Comparison of ENCODE assay signal across 8 mouse cellular contexts in genomic region chr16:64723273-64724057, GRCm38 (mm10). TPM values are rescaled to one million over a fixed set of nuclear protein-coding genes. Genes with fewer than 3 reads are reported as not detected.
DNase-seq lines count a peak whose midpoint lies in the region; ATAC-seq lines count a peak whose summit lies in the region.

No protein-coding gene starts in this region.

- H3K9ac ChIP-seq in embryonic facial prominence, embryonic 13.5 days: no peak overlapping the region
- no peak overlapping the region for H3K9ac ChIP-seq in heart, embryonic 11.5 days (ENCODE audit: low read depth, low read length)
- H3K9ac ChIP-seq in kidney, embryonic 14.5 days (ENCODE audit: low read depth, low read length): no peak overlapping the region
- no peak overlapping the region for H3K9ac ChIP-seq in limb, embryonic 13.5 days
- no peak overlapping the region for H3K9ac ChIP-seq in neural tube, embryonic 12.5 days

- H3K9me3 ChIP-seq in embryonic facial prominence, embryonic 13.5 days: no peaks in the 10 kb centered on the region
- no peaks in the 10 kb centered on the region for H3K9me3 ChIP-seq in heart, embryonic 11.5 days (replicated peaks; ENCODE audit: control insufficient read depth, low read length)
- no peaks in the 10 kb centered on the region for H3K9me3 ChIP-seq in kidney, embryonic 14.5 days (ENCODE audit: control insufficient read depth, low read length)
- H3K9me3 ChIP-seq in limb, embryonic 13.5 days: no peaks in the 10 kb centered on the region
- H3K9me3 ChIP-seq in neural tube, embryonic 12.5 days: no peaks in the 10 kb centered on the region

- peaks cover 23% of the 10 kb centered on the region for H3K27me3 ChIP-seq in embryonic facial prominence, embryonic 13.5 days
- H3K27me3 ChIP-seq in heart, embryonic 11.5 days (ENCODE audit: control insufficient read depth, insufficient read depth, low read length): no peaks in the 10 kb centered on the region
- H3K27me3 ChIP-seq in kidney, embryonic 14.5 days (ENCODE audit: control insufficient read depth, insufficient read depth, low read length): no peaks in the 10 kb centered on the region
- H3K27me3 ChIP-seq in limb, embryonic 13.5 days: peaks cover 40% of the 10 kb centered on the region
- H3K27me3 ChIP-seq in neural tube, embryonic 12.5 days (replicated peaks): no peaks in the 10 kb centered on the region

- H3K4me3 ChIP-seq in embryonic facial prominence, embryonic 13.5 days: no peak overlapping the region
- no peak overlapping the region for H3K4me3 ChIP-seq in heart, embryonic 11.5 days (ENCODE audit: low read depth, low read length)
- no peak overlapping the region for H3K4me3 ChIP-seq in kidney, embryonic 14.5 days (ENCODE audit: low read length)
- no peak overlapping the region for H3K4me3 ChIP-seq in limb, embryonic 13.5 days
- H3K4me3 ChIP-seq in neural tube, embryonic 12.5 days: no peak overlapping the region

- no peak overlapping the region for H3K27ac ChIP-seq in embryonic facial prominence, embryonic 13.5 days
- H3K27ac ChIP-seq in heart, embryonic 11.5 days (ENCODE audit: low read depth, low read length): no peak overlapping the region
- no peak overlapping the region for H3K27ac ChIP-seq in kidney, embryonic 14.5 days (ENCODE audit: low read depth, low read length)
- no peak overlapping the region for H3K27ac ChIP-seq in limb, embryonic 13.5 days
- H3K27ac ChIP-seq in neural tube, embryonic 12.5 days: no peak overlapping the region

- no peaks in the 10 kb centered on the region for H3K36me3 ChIP-seq in embryonic facial prominence, embryonic 13.5 days
- no peaks in the 10 kb centered on the region for H3K36me3 ChIP-seq in heart, embryonic 11.5 days (ENCODE audit: control insufficient read depth, insufficient read depth, low read length)
- no peaks in the 10 kb centered on the region for H3K36me3 ChIP-seq in kidney, embryonic 14.5 days (ENCODE audit: control insufficient read depth, insufficient read depth, low read length)
- H3K36me3 ChIP-seq in limb, embryonic 13.5 days: no peaks in the 10 kb centered on the region
- no peaks in the 10 kb centered on the region for H3K36me3 ChIP-seq in neural tube, embryonic 12.5 days

- WGBS in embryonic facial prominence, embryonic 13.5 days: 40% methylated on average over 4 of the region's 4 CpGs
- 41% methylated on average over 4 of the region's 4 CpGs for WGBS in heart, embryonic 11.5 days (ENCODE audit: insufficient replicate concordance)
- WGBS in kidney, embryonic 14.5 days: 49% methylated on average over 4 of the region's 4 CpGs
- 21% methylated on average over 4 of the region's 4 CpGs for WGBS in limb, embryonic 13.5 days
- 53% methylated on average over 4 of the region's 4 CpGs for WGBS in neural tube, embryonic 12.5 days

- 0 out of 2 replicates have a peak, but pooled peaks have one; percentile 59 for ATAC-seq in embryonic facial prominence, embryonic 13.5 days (ENCODE audit: insufficient number of reproducible peaks, insufficient read depth, low FRiP score, low TSS enrichment, low read depth)
- peak; percentile 73 for ATAC-seq in heart, embryonic 11.5 days (replicated peaks; ENCODE audit: insufficient number of reproducible peaks, low FRiP score, low TSS enrichment)
- peak; percentile 94; the same call in 1 of the 2 replicates for ATAC-seq in kidney, embryonic 14.5 days (ENCODE audit: low FRiP score, low TSS enrichment)
- ATAC-seq in limb, embryonic 13.5 days (ENCODE audit: low FRiP score, low read depth): peak; percentile 93
- ATAC-seq in neural tube, embryonic 12.5 days (ENCODE audit: low FRiP score, low read depth): peak; percentile 89

- no peaks in the 10 kb centered on the region for H3K4me1 ChIP-seq in embryonic facial prominence, embryonic 13.5 days
- H3K4me1 ChIP-seq in heart, embryonic 11.5 days (ENCODE audit: control insufficient read depth, insufficient read depth, low read length): no peaks in the 10 kb centered on the region
- no peaks in the 10 kb centered on the region for H3K4me1 ChIP-seq in kidney, embryonic 14.5 days (ENCODE audit: control insufficient read depth, insufficient read depth, low read length)
- peaks cover 9% of the 10 kb centered on the region for H3K4me1 ChIP-seq in limb, embryonic 13.5 days
- no peaks in the 10 kb centered on the region for H3K4me1 ChIP-seq in neural tube, embryonic 12.5 days

- peak; percentile 49 for DNase-seq in A20 (ENCODE audit: low read depth, low spot score)
- peak; percentile 46 for DNase-seq in adrenal gland, postnatal 10 days
- DNase-seq in urinary bladder, postnatal 14 days (ENCODE audit: low spot score): peak; percentile 66

- no peak overlapping the region for H3K4me2 ChIP-seq in embryonic facial prominence, embryonic 13.5 days
- no peak overlapping the region for H3K4me2 ChIP-seq in heart, embryonic 11.5 days
- no peak overlapping the region for H3K4me2 ChIP-seq in kidney, embryonic 14.5 days (replicated peaks; ENCODE audit: low read depth, low read length)
- H3K4me2 ChIP-seq in limb, embryonic 13.5 days (replicated peaks): no peak overlapping the region
- H3K4me2 ChIP-seq in neural tube, embryonic 12.5 days (replicated peaks): no peak overlapping the region

RNA-seq across cellular contexts. Expression of gene 4930453N24Rik, which starts 47.5 kb away (rescaled TPM):
- total RNA-seq in adrenal gland, postnatal 10 days (2021): 10 to 100 TPM; 28.4 to 33.0 TPM
- polyA plus RNA-seq in embryonic facial prominence, embryonic 13.5 days (2015; fragmentation: Nextera tagmentation; extraction: Ambion mirVana): 26.0 and 27.2 TPM in 2 replicates
- 21.4 and 22.3 TPM in 2 replicates for polyA plus RNA-seq in heart, embryonic 11.5 days (2014; fragmentation: Nextera tagmentation; extraction: Ambion mirVana)
- polyA plus RNA-seq in kidney, embryonic 14.5 days (2014; fragmentation: Nextera tagmentation; extraction: Ambion mirVana): 25.3 and 25.4 TPM in 2 replicates
- polyA plus RNA-seq in limb, embryonic 13.5 days (2015; fragmentation: Nextera tagmentation; extraction: Ambion mirVana): 25.9 and 27.1 TPM in 2 replicates
- 26.9 and 27.5 TPM in 2 replicates for polyA plus RNA-seq in neural tube, embryonic 12.5 days (2016; fragmentation: Nextera tagmentation; extraction: Ambion mirVana)
